Mouse (Mus musculus): Measurements from ENCODE around the gene Acap1.

Acap1 gene

GRCm38 (mm10) chr11:69904311-69904710, 9.0 kb upstream of the Acap1 start:
- no peak for DNase-seq (ENCODE audit: low read depth in 1 of 2, low spot score in 2 of 2)

- DNase-seq (ENCODE audit: low read depth in 1 of 2, low spot score in 2 of 2): no peak
Measured at GRCm38 (mm10) chr11:69902972-69903371, 7.6 kb upstream of the Acap1 start.

GRCm38 (mm10) chr11:69901993-69902392, 6.7 kb upstream of the Acap1 start:
- no peak for DNase-seq (ENCODE audit: low read depth in 1 of 2, low spot score in 2 of 2)

- DNase-seq (ENCODE audit: low read depth in 1 of 2, low spot score in 2 of 2): peak; percentile 78 to 86
Measured at GRCm38 (mm10) chr11:69901406-69901846, 6.1 kb upstream of the Acap1 start.

- peak; percentile 68 to 82 for DNase-seq (ENCODE audit: low read depth in 1 of 2, low spot score in 2 of 2)
Measured at GRCm38 (mm10) chr11:69900471-69901405, 5.4 kb upstream of the Acap1 start, which contains the start of the genes 2810408A11Rik and Neurl4. TSS of gene 2810408A11Rik (minus strand) at chr11:69900987. TSS of gene Neurl4 (plus strand) at chr11:69901072.

GRCm38 (mm10) chr11:69899870-69900269, 4.5 kb upstream of the Acap1 start:
- DNase-seq (ENCODE audit: low read depth in 1 of 2, low spot score in 2 of 2): no peak

- DNase-seq (ENCODE audit: low read depth in 1 of 2, low spot score in 2 of 2): no peak
Measured at GRCm38 (mm10) chr11:69894671-69895070, 668 bp downstream of the Acap1 start.

- no peak for DNase-seq (ENCODE audit: low read depth in 1 of 2, low spot score in 2 of 2)
Measured at GRCm38 (mm10) chr11:69891482-69891881, 3.9 kb downstream of the Acap1 start.

GRCm38 (mm10) chr11:69886907-69887635, 8.3 kb downstream of the Acap1 start:
- no peak for DNase-seq (ENCODE audit: low read depth in 1 of 2, low spot score in 2 of 2)

- DNase-seq (ENCODE audit: low read depth in 1 of 2, low spot score in 2 of 2): no peak
Measured at GRCm38 (mm10) chr11:69884663-69885062, 10.7 kb downstream of the Acap1 start.

GRCm38 (mm10) chr11:69884240-69884639, 11.1 kb downstream of the Acap1 start:
- no peak for DNase-seq (ENCODE audit: low read depth in 1 of 2, low spot score in 2 of 2)

GRCm38 (mm10) chr11:69883527-69884151, 11.7 kb downstream of the Acap1 start:
- no peak for DNase-seq (ENCODE audit: low read depth in 1 of 2, low spot score in 2 of 2)

- no peak for DNase-seq (ENCODE audit: low read depth in 1 of 2, low spot score in 2 of 2)
Measured at GRCm38 (mm10) chr11:69883066-69883465, 12.3 kb downstream of the Acap1 start.

GRCm38 (mm10) chr11:69881787-69882670, 13.3 kb downstream of the Acap1 start:
- no peak for DNase-seq (ENCODE audit: low read depth in 1 of 2, low spot score in 2 of 2)

GRCm38 (mm10) chr11:69880853-69881603, 14.3 kb downstream of the Acap1 start, which contains the start of gene Kctd11:
TSS of gene Kctd11 (minus strand) at chr11:69881406.
- peak; percentile 49 to 64 for DNase-seq (ENCODE audit: low read depth in 1 of 2, low spot score in 2 of 2)

- peak in 1 of 2 experiments; percentile 37 for DNase-seq (ENCODE audit: low read depth in 1 of 2, low spot score in 2 of 2)
Measured at GRCm38 (mm10) chr11:69880506-69880852, 14.9 kb downstream of the Acap1 start.

- no peak for DNase-seq (ENCODE audit: low read depth in 1 of 2, low spot score in 2 of 2)
Measured at GRCm38 (mm10) chr11:69879711-69880110, 15.6 kb downstream of the Acap1 start.

GRCm38 (mm10) chr11:69878952-69879351, 16.4 kb downstream of the Acap1 start:
- no peak for DNase-seq (ENCODE audit: low read depth in 1 of 2, low spot score in 2 of 2)

GRCm38 (mm10) chr11:69878399-69878798, 16.9 kb downstream of the Acap1 start:
- no peak for DNase-seq (ENCODE audit: low read depth in 1 of 2, low spot score in 2 of 2)

- no peak for DNase-seq (ENCODE audit: low read depth in 1 of 2, low spot score in 2 of 2)
Measured at GRCm38 (mm10) chr11:69877878-69878277, 17.5 kb downstream of the Acap1 start, which contains the start of gene Tmem95. TSS of gene Tmem95 (minus strand) at chr11:69878018.
